ENCODE assay signal across 8 mouse cellular contexts in the genomic region with DNA sequence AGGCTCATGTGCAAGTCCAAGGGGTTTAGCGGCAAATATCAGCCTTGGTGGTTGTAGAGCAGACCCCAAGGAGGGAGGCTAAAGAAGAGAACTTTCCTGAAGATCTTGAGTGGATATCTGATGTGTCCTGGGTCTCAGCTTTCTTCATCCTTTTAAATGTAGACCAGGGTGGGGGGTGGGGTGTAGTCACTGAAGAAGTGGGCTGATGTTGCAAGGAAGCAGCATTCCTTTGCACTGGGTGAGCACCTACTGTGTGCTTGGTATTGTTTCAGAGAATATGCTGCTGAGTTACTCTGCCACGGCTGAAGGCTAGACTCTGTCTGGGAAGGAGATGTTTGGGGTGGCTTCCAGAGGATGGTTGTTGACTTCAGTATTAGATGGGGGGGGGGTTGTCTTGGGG. TPM values are rescaled to one million over a fixed set of nuclear protein-coding genes. Genes with fewer than 3 reads are reported as not detected.
DNase-seq lines count a peak whose midpoint lies in the region; ATAC-seq and TF ChIP-seq lines count a peak whose summit lies in the region.

No protein-coding gene starts in this region.

- WGBS in heart, embryonic 10.5 days: 68% methylated on average over 2 of the region's 2 CpGs
- WGBS in forebrain, postnatal 0 days: 64% methylated on average over 2 of the region's 2 CpGs
- WGBS in liver, embryonic 16.5 days (ENCODE audit: insufficient replicate concordance): 22% methylated on average over 2 of the region's 2 CpGs

- H3K4me2 ChIP-seq in CH12.LX (ENCODE audit: insufficient read depth, low read depth, poor library complexity, severe bottlenecking): peak overlapping the region; percentile 72
- peak overlapping the region; percentile 49 for H3K4me2 ChIP-seq in forebrain, postnatal 0 days (ENCODE audit: low read depth)
- H3K4me2 ChIP-seq in liver, embryonic 16.5 days (ENCODE audit: low read depth, low read length): peak overlapping the region; percentile 88

- no peaks in the 10 kb centered on the region for H3K27me3 ChIP-seq in heart, embryonic 10.5 days (ENCODE audit: insufficient read depth, poor library complexity, severe bottlenecking)
- peaks cover 10% of the 10 kb centered on the region for H3K27me3 ChIP-seq in CH12.LX (replicated peaks)
- H3K27me3 ChIP-seq in forebrain, postnatal 0 days (ENCODE audit: insufficient read depth, low read length): no peaks in the 10 kb centered on the region
- no peaks in the 10 kb centered on the region for H3K27me3 ChIP-seq in liver, embryonic 16.5 days (ENCODE audit: control insufficient read depth, insufficient read depth, low read depth, low read length)

- H3K9me3 ChIP-seq in heart, embryonic 10.5 days: no peaks in the 10 kb centered on the region
- H3K9me3 ChIP-seq in CH12.LX (replicated peaks; ENCODE audit: low read length): no peaks in the 10 kb centered on the region
- no peaks in the 10 kb centered on the region for H3K9me3 ChIP-seq in forebrain, postnatal 0 days (ENCODE audit: low read length)
- H3K9me3 ChIP-seq in liver, embryonic 16.5 days (replicated peaks; ENCODE audit: control insufficient read depth, low read length): no peaks in the 10 kb centered on the region

- DNase-seq in heart, embryonic 10.5 days (ENCODE audit: low spot score): no peak
- DNase-seq in heart, postnatal 14 days: no peak
- DNase-seq in CH12.LX (ENCODE audit: extremely low read depth) (no peak), MN1 (ENCODE audit: low spot score) (no peak)
- DNase-seq in forebrain, postnatal 0 days: no peak
- no peak for DNase-seq in adrenal gland, adult (ENCODE audit: inconsistent age in 2 of 2, low spot score in 1 of 2)
- DNase-seq in spleen, postnatal 10 days (ENCODE audit: low spot score in 2 of 2): no peak

- H3K4me1 ChIP-seq in heart, embryonic 10.5 days: peaks cover 45% of the 10 kb centered on the region
- H3K4me1 ChIP-seq in CH12.LX (ENCODE audit: control insufficient read depth in 1 of 2, insufficient read depth in 2 of 2): peaks cover 3 to 61% of the 10 kb centered on the region in 2 experiments
- peaks cover 11% of the 10 kb centered on the region for H3K4me1 ChIP-seq in forebrain, postnatal 0 days (ENCODE audit: insufficient read depth)
- H3K4me1 ChIP-seq in liver, embryonic 16.5 days (ENCODE audit: control insufficient read depth, low read depth, low read length): peaks cover 57% of the 10 kb centered on the region

- TF ChIP-seq CTCF in CH12.LX (conservative IDR thresholded peaks at IDR 0.05 in 1 of 2, IDR thresholded peaks at IDR 0.05 in 1 of 2; ENCODE audit: low read depth in 2 of 2, low read length in 2 of 2): no peak
- no peak for TF ChIP-seq CTCF in forebrain, postnatal 0 days (IDR thresholded peaks at IDR 0.05; ENCODE audit: low read depth)

- in situ Hi-C loops in CH12.LX (cut with MboI; ENCODE audit: low pct_ligation_motif_present, low pct_unique_long_range_greater_than_20kb, low sequenced_read_pairs): no loop called here

- intact Hi-C loops in heart, postnatal 14 days (cut with DNase I): no loop called here

- no peak overlapping the region for H3K9ac ChIP-seq in CH12.LX (ENCODE audit: insufficient read depth, low read depth)
- H3K9ac ChIP-seq in forebrain, postnatal 0 days: no peak overlapping the region
- H3K9ac ChIP-seq in liver, embryonic 16.5 days (ENCODE audit: low read depth, low read length): peak overlapping the region; percentile 63

- peaks cover 3% of the 10 kb centered on the region; the same call in 1 of the 2 replicates for H3K36me3 ChIP-seq in heart, embryonic 10.5 days
- H3K36me3 ChIP-seq in CH12.LX (replicated peaks in 1 of 2; ENCODE audit: control insufficient read depth in 1 of 2, insufficient read depth in 1 of 2, low read length in 1 of 2): peaks cover 0 to 7% of the 10 kb centered on the region in 2 experiments
- H3K36me3 ChIP-seq in forebrain, postnatal 0 days (ENCODE audit: insufficient read depth): no peaks in the 10 kb centered on the region
- no peaks in the 10 kb centered on the region for H3K36me3 ChIP-seq in liver, embryonic 16.5 days (ENCODE audit: control insufficient read depth, insufficient read depth)

- no peak for TF ChIP-seq RAD21 in CH12.LX (IDR thresholded peaks at IDR 0.05; ENCODE audit: low read depth, low read length)

- no peak for TF ChIP-seq POLR2A in CH12.LX (IDR thresholded peaks at IDR 0.05; ENCODE audit: low read depth, low read length)

- H3K4me3 ChIP-seq in heart, embryonic 10.5 days: peak overlapping the region; percentile 70
- peak overlapping the region in 1 of 3 experiments; percentile 51 for H3K4me3 ChIP-seq in CH12.LX (replicated peaks in 1 of 3; ENCODE audit: low read depth in 2 of 3, low read length in 2 of 3, poor library complexity in 1 of 3)
- no peak overlapping the region for H3K4me3 ChIP-seq in forebrain, postnatal 0 days (ENCODE audit: low read depth, low read length)
- H3K4me3 ChIP-seq in liver, embryonic 16.5 days (ENCODE audit: low read depth, low read length): peak overlapping the region; percentile 59

- peak overlapping the region; percentile 92 for H3K27ac ChIP-seq in heart, embryonic 10.5 days
- H3K27ac ChIP-seq in CH12.LX (ENCODE audit: insufficient read depth, low read depth): no peak overlapping the region
- H3K27ac ChIP-seq in forebrain, postnatal 0 days (ENCODE audit: low read depth, low read length): no peak overlapping the region
- H3K27ac ChIP-seq in liver, embryonic 16.5 days (ENCODE audit: low read length): peak overlapping the region; percentile 81

- no peak for TF ChIP-seq EP300 in CH12.LX (IDR thresholded peaks at IDR 0.05; ENCODE audit: low read length)

- no peak for ATAC-seq in forebrain, postnatal 0 days
- no peak for ATAC-seq in liver, embryonic 16.5 days (ENCODE audit: low read depth)

- H3K79me2 ChIP-seq in CH12.LX (replicated peaks; ENCODE audit: control insufficient read depth, extremely low read depth, insufficient read depth, poor library complexity, severe bottlenecking): peaks cover 6% of the 10 kb centered on the region; the same call in 1 of the 2 replicates

- dilution Hi-C loops in CH12.LX (cut with MboI; ENCODE audit: extremely low pct_ligation_motif_present, extremely low pct_unique_long_range_greater_than_20kb, low sequenced_read_pairs): no loop called here

TF ChIP-seq in CH12.LX, 34 proteins besides CTCF, POLR2A, EP300 and RAD21:
- TF ChIP-seq JUND (conservative IDR thresholded peaks at IDR 0.05; ENCODE audit: low read depth, low read length) (no peak), IRF4 (IDR thresholded peaks at IDR 0.05; ENCODE audit: low read depth, low read length) (no peak), ZC3H11A (IDR thresholded peaks at IDR 0.05; ENCODE audit: low read depth, low read length) (no peak), ZKSCAN1 (IDR thresholded peaks at IDR 0.05; ENCODE audit: borderline replicate concordance, low read depth, low read length) (peak; percentile 71)

RNA-seq across cellular contexts. Expression of a gene that starts 0.7 kb away (rescaled TPM):
- polyA plus RNA-seq in heart, embryonic 10.5 days (2016; fragmentation: Nextera tagmentation; extraction: Ambion mirVana): 552 and 644 TPM in 2 replicates
- total RNA-seq in heart, postnatal 14 days (2021): 100 to 1,000 TPM in 1 of 2 experiments, 10 to 100 TPM in 1; 93.8 to 126 TPM
- total RNA-seq in CH12.LX (2012; rRNA removed) (48.2 and 48.7 TPM in 2 replicates), CH12.LX (2014; rRNA removed) (30.1 and 30.6 TPM in 2 replicates)
- polyA plus RNA-seq in CH12.LX (2012; ENCODE audit: insufficient read length, low read depth): 102 and 121 TPM in 2 replicates
- 26.3 and 42.6 TPM in 2 replicates for total RNA-seq in forebrain, postnatal 0 days (2014; rRNA removed)
- 54.0 and 59.6 TPM in 2 replicates for polyA plus RNA-seq in forebrain, postnatal 0 days (2015; fragmentation: Nextera tagmentation; extraction: Ambion mirVana)
- 300 and 331 TPM in 2 replicates for polyA plus RNA-seq in liver, embryonic 16.5 days (2015; fragmentation: Nextera tagmentation; extraction: Ambion mirVana)

RNA-seq across cellular contexts. Expression of a gene that starts 3.5 kb away (rescaled TPM):
- polyA plus RNA-seq in heart, embryonic 10.5 days (2016; fragmentation: Nextera tagmentation; extraction: Ambion mirVana): 23.0 and 28.5 TPM in 2 replicates
- 10 to 100 TPM; 14.9 to 15.6 TPM for total RNA-seq in heart, postnatal 14 days (2021)
- total RNA-seq in CH12.LX (2012; rRNA removed) (15.4 and 16.9 TPM in 2 replicates), CH12.LX (2014; rRNA removed) (13.8 and 18.0 TPM in 2 replicates)
- 16.5 and 17.0 TPM in 2 replicates for polyA plus RNA-seq in CH12.LX (2012; ENCODE audit: insufficient read length, low read depth)
- 17.4 and 17.9 TPM in 2 replicates for total RNA-seq in forebrain, postnatal 0 days (2014; rRNA removed)
- polyA plus RNA-seq in forebrain, postnatal 0 days (2015; fragmentation: Nextera tagmentation; extraction: Ambion mirVana): 8.8 and 10.8 TPM in 2 replicates
- polyA plus RNA-seq in liver, embryonic 16.5 days (2015; fragmentation: Nextera tagmentation; extraction: Ambion mirVana): 14.2 and 14.3 TPM in 2 replicates

Comparison
In these comparisons a context has a peak if more than half of its experiments do, and no peak if none do; other contexts are left out.
1. H3K27ac ChIP-seq: peak in heart, embryonic 10.5 days (single experiment) and liver, embryonic 16.5 days (single experiment); none in CH12.LX (single experiment) and forebrain, postnatal 0 days (single experiment).
2. Peak in every context shown above with its lines, with median percentiles within 50 percentile points of each other: H3K4me2 ChIP-seq.